Mouse (Mus musculus): ENCODE measurements around the gene Celf5. TPM values are rescaled to one million over a fixed set of nuclear protein-coding genes. Genes with fewer than 3 reads are reported as not detected.

Gene Celf5
- polyA plus RNA-seq, 1 experiment = 309 TPM

DNA sequence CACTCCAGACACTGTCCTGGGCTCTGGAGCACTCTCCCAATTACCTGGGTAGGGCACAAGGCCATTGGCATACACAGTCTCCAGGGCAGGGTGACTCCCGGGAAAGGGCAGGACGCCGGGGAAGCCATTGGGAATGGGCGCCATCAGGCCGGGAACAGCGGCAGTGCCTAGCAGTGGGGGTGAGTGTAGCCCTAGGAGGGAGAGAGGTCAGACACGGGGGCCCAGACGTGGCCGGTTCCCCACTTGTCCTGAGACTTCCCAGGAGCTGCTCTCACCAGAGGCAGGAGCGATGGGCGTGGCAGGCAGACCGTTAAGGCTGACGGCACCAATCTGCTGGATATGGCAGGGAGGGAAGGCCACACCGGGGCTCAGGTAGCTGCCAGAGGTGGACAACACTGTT lies 15.6 kb downstream of the Celf5 start:
- peaks cover 15% of the 10 kb centered on the region for H3K4me1 ChIP-seq (ENCODE audit: control insufficient read depth, insufficient read depth, low read length)
- no peak for TF ChIP-seq POLR2A (IDR thresholded peaks at IDR 0.05; ENCODE audit: extremely low read depth, insufficient read depth, low read length)
- TF ChIP-seq CTCF (IDR thresholded peaks at IDR 0.05; ENCODE audit: extremely low read depth, insufficient read depth, low read length) = no peak
- no peak overlapping the region for H3K27ac ChIP-seq (ENCODE audit: insufficient read depth, low read length)
- no peak overlapping the region for H3K4me3 ChIP-seq (ENCODE audit: insufficient read depth, low read length)

DNA sequence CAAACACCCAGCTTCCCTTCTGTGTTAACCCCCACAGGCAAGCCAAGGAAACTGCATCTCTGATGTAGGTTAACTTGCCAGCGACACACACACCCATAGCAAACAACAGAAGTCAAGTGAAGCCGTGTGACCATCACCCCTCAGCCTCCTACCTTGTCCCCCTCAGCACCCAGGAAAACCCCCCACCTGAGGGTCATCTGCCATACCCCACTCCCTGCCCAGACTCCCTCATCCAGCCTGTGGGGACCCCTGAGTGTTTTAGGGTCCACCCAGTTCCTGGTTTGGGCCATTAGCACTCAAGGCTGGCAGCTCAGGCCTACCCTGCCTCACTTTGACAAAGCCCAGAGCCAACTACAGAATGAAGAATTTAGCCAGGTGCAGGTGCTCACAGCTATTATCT lies 16.4 kb downstream of the Celf5 start:
- no peak overlapping the region for H3K27ac ChIP-seq (ENCODE audit: insufficient read depth, low read length)
- TF ChIP-seq CTCF (IDR thresholded peaks at IDR 0.05; ENCODE audit: extremely low read depth, insufficient read depth, low read length) = no peak
- no peak for TF ChIP-seq POLR2A (IDR thresholded peaks at IDR 0.05; ENCODE audit: extremely low read depth, insufficient read depth, low read length)
- H3K4me3 ChIP-seq (ENCODE audit: insufficient read depth, low read length) = no peak overlapping the region
- H3K4me1 ChIP-seq (ENCODE audit: control insufficient read depth, insufficient read depth, low read length) = peaks cover 13% of the 10 kb centered on the region

GRCm38 (mm10) chr10:81465265-81465645 lies 17.3 kb downstream of the Celf5 start:
- peaks cover 13% of the 10 kb centered on the region for H3K4me1 ChIP-seq (ENCODE audit: control insufficient read depth, insufficient read depth, low read length)
- TF ChIP-seq CTCF (IDR thresholded peaks at IDR 0.05; ENCODE audit: extremely low read depth, insufficient read depth, low read length) (no peak), POLR2A (IDR thresholded peaks at IDR 0.05; ENCODE audit: extremely low read depth, insufficient read depth, low read length) (no peak)
- H3K27ac ChIP-seq (ENCODE audit: insufficient read depth, low read length) = no peak overlapping the region
- no peak overlapping the region for H3K4me3 ChIP-seq (ENCODE audit: insufficient read depth, low read length)

GRCm38 (mm10) chr10:81464405-81465264 lies 17.9 kb downstream of the Celf5 start:
- H3K4me3 ChIP-seq (ENCODE audit: insufficient read depth, low read length) = no peak overlapping the region

GRCm38 (mm10) chr10:81463531-81463930 lies 19.0 kb downstream of the Celf5 start:
- Histone ChIP-seq H3K4me3 (ENCODE audit: insufficient read depth, low read length) (no peak overlapping the region), H3K27ac (ENCODE audit: insufficient read depth, low read length) (no peak overlapping the region), H3K4me1 (ENCODE audit: control insufficient read depth, insufficient read depth, low read length) (peaks cover 6% of the 10 kb centered on the region)
- TF ChIP-seq POLR2A (IDR thresholded peaks at IDR 0.05; ENCODE audit: extremely low read depth, insufficient read depth, low read length) = no peak
- no peak for TF ChIP-seq CTCF (IDR thresholded peaks at IDR 0.05; ENCODE audit: extremely low read depth, insufficient read depth, low read length)

More at GRCm38 (mm10) chr10:81464405-81465264, 17.9 kb downstream of the Celf5 start:
- H3K4me1 ChIP-seq (ENCODE audit: control insufficient read depth, insufficient read depth, low read length) = peaks cover 10% of the 10 kb centered on the region
- H3K27ac ChIP-seq (ENCODE audit: insufficient read depth, low read length) = no peak overlapping the region
- TF ChIP-seq CTCF (IDR thresholded peaks at IDR 0.05; ENCODE audit: extremely low read depth, insufficient read depth, low read length) (no peak), POLR2A (IDR thresholded peaks at IDR 0.05; ENCODE audit: extremely low read depth, insufficient read depth, low read length) (no peak)

GRCm38 (mm10) chr10:81462917-81463316 lies 19.6 kb downstream of the Celf5 start:
- H3K4me1 ChIP-seq (ENCODE audit: control insufficient read depth, insufficient read depth, low read length) = peaks cover 3% of the 10 kb centered on the region
- no peak for TF ChIP-seq CTCF (IDR thresholded peaks at IDR 0.05; ENCODE audit: extremely low read depth, insufficient read depth, low read length)
- no peak for TF ChIP-seq POLR2A (IDR thresholded peaks at IDR 0.05; ENCODE audit: extremely low read depth, insufficient read depth, low read length)
- H3K27ac ChIP-seq (ENCODE audit: insufficient read depth, low read length) = no peak overlapping the region
- H3K4me3 ChIP-seq (ENCODE audit: insufficient read depth, low read length) = no peak overlapping the region

DNA sequence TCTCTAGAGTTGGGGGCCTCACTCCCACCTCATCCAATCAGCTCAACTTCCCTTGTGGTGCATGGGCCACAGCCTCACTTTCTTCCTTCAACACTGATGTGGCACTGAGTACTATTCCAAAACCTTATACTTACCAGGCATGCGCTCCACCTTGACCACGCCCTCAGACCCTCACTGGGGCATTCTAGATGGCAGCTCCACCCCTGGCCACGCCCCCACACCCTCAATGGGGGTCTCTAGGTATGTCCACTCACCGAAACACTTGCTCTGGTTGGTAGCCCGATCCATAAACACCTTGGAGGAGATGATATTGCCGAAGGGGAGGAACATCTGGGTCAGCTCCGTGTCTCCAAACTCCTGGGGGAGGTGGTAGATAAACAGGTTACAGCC lies 20.1 kb downstream of the Celf5 start:
- no peak overlapping the region for H3K27ac ChIP-seq (ENCODE audit: insufficient read depth, low read length)
- TF ChIP-seq POLR2A (IDR thresholded peaks at IDR 0.05; ENCODE audit: extremely low read depth, insufficient read depth, low read length) (no peak; the same call in 1 of the 2 replicates), CTCF (IDR thresholded peaks at IDR 0.05; ENCODE audit: extremely low read depth, insufficient read depth, low read length) (no peak)
- H3K4me1 ChIP-seq (ENCODE audit: control insufficient read depth, insufficient read depth, low read length) = peaks cover 1% of the 10 kb centered on the region; the same call in 1 of the 2 replicates
- H3K4me3 ChIP-seq (ENCODE audit: insufficient read depth, low read length) = no peak overlapping the region

DNA sequence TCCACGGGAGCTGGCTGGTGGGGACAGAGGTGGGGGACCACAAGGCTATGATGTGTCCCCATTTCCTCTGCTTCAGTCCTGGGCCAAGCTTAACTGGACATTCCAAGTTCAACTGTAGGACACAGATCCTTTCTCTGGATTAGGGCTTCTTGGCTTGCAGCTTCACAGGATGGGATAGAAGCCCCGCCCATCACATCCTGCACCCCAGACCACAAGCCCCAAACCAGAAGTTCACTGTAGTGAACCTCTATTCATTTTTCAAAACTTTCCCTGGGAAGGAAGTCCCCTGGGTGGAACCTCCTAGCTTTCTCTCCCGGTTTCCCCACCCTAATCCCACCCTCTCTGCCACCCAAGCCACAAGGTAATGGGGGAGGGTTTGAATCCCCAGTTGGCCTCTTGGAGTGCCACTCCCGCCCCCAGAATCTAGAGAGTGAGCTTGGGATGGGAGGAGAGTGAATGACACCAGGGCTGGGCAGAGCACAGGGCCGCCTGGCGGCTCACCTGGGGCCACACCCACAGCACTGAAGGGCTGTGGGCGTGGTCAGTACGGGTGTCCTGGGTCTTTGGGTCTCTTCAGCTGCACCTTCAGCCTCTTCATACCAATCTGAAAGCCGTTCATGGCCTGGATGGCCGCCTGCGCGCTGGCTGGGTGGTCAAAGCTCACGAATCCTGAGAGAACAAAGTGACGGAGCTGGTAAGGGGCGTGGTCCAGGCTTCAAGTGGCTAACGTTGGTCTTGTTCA lies 20.7 kb downstream of the Celf5 start:
- no peak for TF ChIP-seq POLR2A (IDR thresholded peaks at IDR 0.05; ENCODE audit: extremely low read depth, insufficient read depth, low read length)
- TF ChIP-seq CTCF (IDR thresholded peaks at IDR 0.05; ENCODE audit: extremely low read depth, insufficient read depth, low read length) = no peak
- no peak overlapping the region for H3K27ac ChIP-seq (ENCODE audit: insufficient read depth, low read length)
- H3K4me3 ChIP-seq (ENCODE audit: insufficient read depth, low read length) = no peak overlapping the region
- peaks cover 1% of the 10 kb centered on the region; the same call in 1 of the 2 replicates for H3K4me1 ChIP-seq (ENCODE audit: control insufficient read depth, insufficient read depth, low read length)

DNA sequence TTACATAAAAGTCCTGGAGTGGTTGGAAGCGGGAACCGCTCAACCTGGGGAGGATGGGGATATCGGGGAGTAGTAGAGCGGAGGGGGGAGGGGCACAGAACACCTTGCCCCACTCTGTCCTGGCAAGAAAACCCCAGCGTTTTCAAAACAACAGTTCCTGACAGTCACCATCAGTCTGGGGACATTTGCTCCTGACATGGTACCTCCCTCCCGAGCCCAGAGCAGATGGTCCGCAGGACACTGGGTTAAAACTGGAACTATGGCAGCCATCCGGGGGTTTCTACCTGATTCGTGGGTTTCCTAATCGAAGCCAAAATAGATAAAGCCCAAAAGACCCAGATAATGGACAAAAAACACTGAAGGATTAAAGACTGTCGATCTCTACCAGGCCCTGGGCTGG lies 21.6 kb downstream of the Celf5 start:
- Histone ChIP-seq H3K4me3 (ENCODE audit: insufficient read depth, low read length) (no peak overlapping the region), H3K27ac (ENCODE audit: insufficient read depth, low read length) (no peak overlapping the region), H3K4me1 (ENCODE audit: control insufficient read depth, insufficient read depth, low read length) (no peaks in the 10 kb centered on the region)
- TF ChIP-seq POLR2A (IDR thresholded peaks at IDR 0.05; ENCODE audit: extremely low read depth, insufficient read depth, low read length) = no peak
- TF ChIP-seq CTCF (IDR thresholded peaks at IDR 0.05; ENCODE audit: extremely low read depth, insufficient read depth, low read length) = no peak

All from cortical plate, adult 2 months (tissue).